Mouse (Mus musculus) CH12.LX (cell line): ENCODE measurements around the gene Six1. TPM values are rescaled to one million over a fixed set of nuclear protein-coding genes. Genes with fewer than 3 reads are reported as not detected.

ENCODE experiments used
- DNase-seq: peaks from one replicate; pipeline ENCODE4 v3.0.0-alpha.2; 2013; ENCODE audit errors: extremely low read depth
- H3K27ac ChIP-seq: 2 replicates; pipeline ENCODE4 v1.5.1; 2012; ENCODE audit warnings: low read depth, mild to moderate bottlenecking, control low read depth, moderate library complexity; ENCODE audit not compliant: insufficient read depth
- H3K27me3 ChIP-seq: replicated peaks from 2 replicates; pipeline ENCODE3; 2012; ENCODE audit warnings: inconsistent platforms
- H3K36me3 ChIP-seq, 2 experiments: replicated peaks in 1 of 2; 2 replicates each; pipeline versions ENCODE3 to v1.6.1; 2012; ENCODE audit warnings: inconsistent platforms in 1 of 2, low read length in 1 of 2, mild to moderate bottlenecking in 1 of 2, mixed read lengths in 1 of 2, moderate library complexity in 1 of 2; ENCODE audit not compliant: control insufficient read depth in 1 of 2, insufficient read depth in 1 of 2
- H3K4me1 ChIP-seq, 2 experiments: 2 replicates each; pipeline ENCODE4 v1.6.1; 2012; ENCODE audit warnings: inconsistent platforms in 1 of 2, moderate library complexity in 1 of 2; ENCODE audit not compliant: insufficient read depth in 2 of 2, control insufficient read depth in 1 of 2
- H3K4me2 ChIP-seq: 2 replicates; pipeline ENCODE4 v1.6.1; 2012; ENCODE audit warnings: low read depth, mild to moderate bottlenecking, control low read depth; ENCODE audit not compliant: poor library complexity, insufficient read depth, severe bottlenecking
- H3K4me3 ChIP-seq, 3 experiments: fragments of 150-350 bp in 1 of 3; sonication (generic) in 1 of 3; replicated peaks in 1 of 3; 2 replicates each; pipeline versions ENCODE3 to v1.5.1; 2011 to 2012; ENCODE audit warnings: low read depth in 2 of 3, low read length in 2 of 3, mild to moderate bottlenecking in 2 of 3, moderate library complexity in 2 of 3, control low read depth in 1 of 3, improper control_type of control experiment in 1 of 3, inconsistent platforms in 1 of 3, mixed read lengths in 1 of 3; ENCODE audit not compliant: poor library complexity in 1 of 3
- H3K79me2 ChIP-seq: replicated peaks from 2 replicates; pipeline ENCODE4 v1.6.1; 2012; ENCODE audit warnings: mild to moderate bottlenecking, moderate library complexity; ENCODE audit not compliant: control insufficient read depth, poor library complexity, insufficient read depth, severe bottlenecking; ENCODE audit errors: extremely low read depth
- H3K9ac ChIP-seq: 2 replicates; pipeline ENCODE4 v1.6.1; 2012; ENCODE audit warnings: low read depth, mild to moderate bottlenecking, control low read depth, moderate library complexity; ENCODE audit not compliant: insufficient read depth
- H3K9me3 ChIP-seq: replicated peaks from 2 replicates; pipeline ENCODE3; 2012; ENCODE audit warnings: low read length, inconsistent platforms, mixed read lengths
- BHLHE40 ChIP-seq: IDR thresholded peaks from 2 replicates; pipeline ENCODE4 v1.6.1; 2011; ENCODE audit warnings: mild to moderate bottlenecking, low read depth, low read length, improper control_type of control experiment
- CHD2 ChIP-seq: IDR thresholded peaks from 2 replicates; pipeline ENCODE4 v1.6.1; 2011; ENCODE audit warnings: low read length, improper control_type of control experiment
- CTCF ChIP-seq, 2 experiments: IDR thresholded peaks in 1 of 2; conservative IDR thresholded peaks in 1 of 2; 2 replicates each; pipeline ENCODE4 v1.5.1; 2011 to 2012; ENCODE audit warnings: low read depth in 2 of 2, low read length in 2 of 2, improper control_type of control experiment in 1 of 2, inconsistent platforms in 1 of 2, mild to moderate bottlenecking in 1 of 2, moderate library complexity in 1 of 2
- ELF1 ChIP-seq: IDR thresholded peaks from 2 replicates; pipeline ENCODE4 v1.6.1; 2014; ENCODE audit warnings: low read depth, mild to moderate bottlenecking, inconsistent platforms, low read length, improper control_type of control experiment
- EP300 ChIP-seq: IDR thresholded peaks from 2 replicates; pipeline ENCODE4 v1.6.1; 2011; ENCODE audit warnings: low read length, improper control_type of control experiment
- ETS1 ChIP-seq: conservative IDR thresholded peaks from 2 replicates; pipeline ENCODE4 v1.6.1; 2012; ENCODE audit warnings: low read depth, mild to moderate bottlenecking, inconsistent platforms, low read length, improper control_type of control experiment, moderate library complexity
- GABPA ChIP-seq: IDR thresholded peaks from 2 replicates; pipeline ENCODE4 v1.6.1; 2012; ENCODE audit warnings: low read depth, low read length, improper control_type of control experiment, inconsistent platforms; ENCODE audit not compliant: insufficient replicate concordance
- IRF4 ChIP-seq: IDR thresholded peaks from 2 replicates; pipeline ENCODE4 v1.6.1; 2014; ENCODE audit warnings: low read depth, mild to moderate bottlenecking, inconsistent platforms, low read length, improper control_type of control experiment
- JUN ChIP-seq: IDR thresholded peaks from 2 replicates; pipeline ENCODE4 v1.6.1; 2011; ENCODE audit warnings: low read depth, mild to moderate bottlenecking, low read length, improper control_type of control experiment, moderate library complexity; ENCODE audit not compliant: insufficient read depth
- JUND ChIP-seq: conservative IDR thresholded peaks from 2 replicates; pipeline ENCODE4 v1.6.1; 2011; ENCODE audit warnings: low read depth, low read length, improper control_type of control experiment
- KAT2A ChIP-seq: IDR thresholded peaks from 2 replicates; pipeline ENCODE4 v1.6.1; 2012; ENCODE audit warnings: low read length, improper control_type of control experiment, inconsistent platforms; ENCODE audit not compliant: insufficient replicate concordance
- MAFK ChIP-seq: IDR thresholded peaks from 2 replicates; pipeline ENCODE4 v1.6.1; 2011; ENCODE audit warnings: low read length, improper control_type of control experiment; ENCODE audit not compliant: insufficient replicate concordance
- MAZ ChIP-seq: IDR thresholded peaks from 2 replicates; pipeline ENCODE4 v1.6.1; 2012; ENCODE audit warnings: low read depth, mild to moderate bottlenecking, inconsistent platforms, low read length, improper control_type of control experiment, moderate library complexity
- MEF2A ChIP-seq: IDR thresholded peaks from 2 replicates; pipeline ENCODE4 v1.6.1; 2014; ENCODE audit warnings: low read depth, mild to moderate bottlenecking, inconsistent platforms, low read length, improper control_type of control experiment, borderline replicate concordance
- MXI1 ChIP-seq: IDR thresholded peaks from 2 replicates; pipeline ENCODE4 v1.6.1; 2011; ENCODE audit warnings: mild to moderate bottlenecking, low read depth, low read length, improper control_type of control experiment
- MYC ChIP-seq: IDR thresholded peaks from 2 replicates; pipeline ENCODE4 v1.6.1; 2011; ENCODE audit warnings: low read depth, mild to moderate bottlenecking, improper control_type of control experiment, low read length
- NELFE ChIP-seq: IDR thresholded peaks from 2 replicates; pipeline ENCODE4 v1.6.1; 2011; ENCODE audit warnings: low read depth, low read length, improper control_type of control experiment
- POLR2AphosphoS2 ChIP-seq: IDR thresholded peaks from 2 replicates; pipeline ENCODE4 v1.6.1; 2011; ENCODE audit warnings: low read depth, low read length, improper control_type of control experiment
- RAD21 ChIP-seq: IDR thresholded peaks from 2 replicates; pipeline ENCODE4 v1.6.1; 2011; ENCODE audit warnings: low read depth, mild to moderate bottlenecking, low read length, improper control_type of control experiment, moderate library complexity
- SMC3 ChIP-seq: IDR thresholded peaks from 2 replicates; pipeline ENCODE4 v1.6.1; 2011; ENCODE audit warnings: low read depth, low read length, improper control_type of control experiment
- TBP ChIP-seq: conservative IDR thresholded peaks from 2 replicates; pipeline ENCODE4 v1.6.1; 2011; ENCODE audit warnings: low read depth, low read length, improper control_type of control experiment
- TCF12 ChIP-seq: IDR thresholded peaks from 2 replicates; pipeline ENCODE4 v1.6.1; 2014; ENCODE audit warnings: low read depth, mild to moderate bottlenecking, inconsistent platforms, low read length, improper control_type of control experiment
- UBTF ChIP-seq: IDR thresholded peaks from 2 replicates; pipeline ENCODE4 v1.6.1; 2012; ENCODE audit warnings: low read depth, mild to moderate bottlenecking, inconsistent platforms, low read length, improper control_type of control experiment, moderate library complexity
- USF1 ChIP-seq: IDR thresholded peaks from 2 replicates; pipeline ENCODE4 v1.6.1; 2014; ENCODE audit warnings: low read depth, mild to moderate bottlenecking, inconsistent platforms, low read length, improper control_type of control experiment
- ZC3H11A ChIP-seq: IDR thresholded peaks from 2 replicates; pipeline ENCODE4 v1.6.1; 2012; ENCODE audit warnings: low read depth, mild to moderate bottlenecking, inconsistent platforms, low read length, improper control_type of control experiment
- ZMIZ1 ChIP-seq: IDR thresholded peaks from 2 replicates; pipeline ENCODE4 v1.6.1; 2012; ENCODE audit warnings: low read depth, mild to moderate bottlenecking, inconsistent platforms, low read length, improper control_type of control experiment
- ZNF384 ChIP-seq: IDR thresholded peaks from 2 replicates; pipeline ENCODE4 v1.6.1; 2012; ENCODE audit warnings: low read depth, low read length, improper control_type of control experiment, inconsistent platforms
- dilution Hi-C: fragments of 300-500 bp; cut with MboI; formaldehyde crosslinking; loops from 2 replicates; pipeline ENCODE4 v1.14.3; 2020; ENCODE audit warnings: low sequenced_read_pairs; ENCODE audit not compliant: extremely low pct_unique_long_range_greater_than_20kb, extremely low pct_ligation_motif_present
- in situ Hi-C: fragments of 300-500 bp; cut with MboI; formaldehyde crosslinking; loops from 3 replicates; pipeline ENCODE4 v1.14.3; 2019; ENCODE audit warnings: low sequenced_read_pairs, low pct_ligation_motif_present, low pct_unique_long_range_greater_than_20kb, mixed read lengths
- polyA plus RNA-seq: library from polyadenylated mRNA; unstranded; fragments of >175 nt; gene quantifications from 2 replicates; pipeline ENCODE4 v1.2.1, GENCODE M21; 2012; ENCODE audit warnings: low read depth; ENCODE audit not compliant: insufficient read length
- total RNA-seq, 2 experiments: library from RNA; depleted of rRNA; stranded (reverse); fragments of 300-350 nt in 1 of 2; fragments of >200 nt in 1 of 2; gene quantifications; 2 replicates each; pipeline ENCODE4 v1.2.3; 2012 to 2014

Gene Six1
- total and polyA plus RNA-seq, 3 experiments = 7.9 to 16.5 (median 9.5) TPM

DNA sequence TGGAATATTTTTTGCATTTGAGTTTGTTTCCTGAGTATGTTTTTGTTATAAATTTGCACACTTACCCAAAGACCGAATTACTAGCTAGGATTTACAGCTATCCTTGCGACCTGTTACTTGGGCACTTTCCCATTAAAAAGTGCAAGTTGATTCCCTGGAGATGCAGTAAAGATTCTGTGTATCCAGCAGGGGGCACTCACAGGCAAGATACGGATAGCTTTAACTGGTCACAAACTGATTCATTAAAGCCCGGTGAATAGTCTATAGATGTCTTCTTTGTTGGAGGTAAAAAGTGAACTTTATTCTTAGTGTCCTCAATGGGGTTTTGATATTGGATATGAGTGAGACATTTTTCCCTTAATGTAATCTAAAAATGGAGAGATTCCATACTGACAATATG, 32.7 kb downstream of the Six1 start:
- no peak overlapping the region for H3K4me3 ChIP-seq
- in situ Hi-C loops = loop anchor here (10.0 kb wide), 1 partner anchor 434 kb away; no protein-coding TSS in a partner anchor
- TF ChIP-seq MAFK (0 out of 2 replicates have a peak, but pooled peaks have one; percentile 11), SMC3 (peak; percentile 92), ZC3H11A (peak; percentile 68), RAD21 (peak; percentile 96), ZMIZ1 (no peak), IRF4 (peak; percentile 56), CTCF (conservative IDR thresholded peaks at IDR 0.05 in 1 of 2, IDR thresholded peaks at IDR 0.05 in 1 of 2; ENCODE audit: low read depth in 2 of 2, low read length in 2 of 2) (peak; percentile 38 to 88; a peak in 3 of 4 replicates), ZNF384 (no peak)

DNA sequence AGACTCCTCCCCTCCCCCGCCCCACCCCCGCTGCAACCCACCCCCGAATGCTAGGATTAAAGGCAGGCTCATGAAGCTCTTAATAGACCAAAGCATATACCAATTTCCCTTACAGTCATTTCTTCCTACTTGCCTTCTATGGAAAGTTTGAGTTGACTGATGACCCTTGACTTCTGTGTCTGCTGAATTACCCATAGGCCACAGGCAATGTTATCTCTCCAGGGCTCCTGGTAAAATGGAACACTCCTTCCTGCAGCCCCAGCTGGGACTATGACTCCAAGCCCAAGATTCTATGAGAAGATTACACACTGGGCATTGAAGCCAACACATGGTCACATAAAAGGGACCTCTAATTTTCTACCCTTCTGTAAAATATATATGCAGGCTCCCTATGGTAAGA, 33.3 kb downstream of the Six1 start:
- peaks cover 5% of the 10 kb centered on the region for H3K9me3 ChIP-seq
- no peak overlapping the region; the same call in 1 of the 2 replicates for H3K9ac ChIP-seq
- dilution Hi-C loops = no loop called here
- H3K79me2 ChIP-seq = no peaks in the 10 kb centered on the region
- in situ Hi-C loops = loop anchor here (10.0 kb wide), 1 partner anchor 434 kb away; no protein-coding TSS in a partner anchor
- H3K27ac ChIP-seq = no peak overlapping the region
- H3K36me3 ChIP-seq = no peaks in the 10 kb centered on the region
- peak overlapping the region; percentile 18; the same call in 1 of the 2 replicates for H3K4me2 ChIP-seq
- no peak for TF ChIP-seq KAT2A
- no peak for TF ChIP-seq TBP
- TF ChIP-seq POLR2AphosphoS2 = no peak
- no peak for TF ChIP-seq CHD2
- no peak for TF ChIP-seq MXI1
- no peak for TF ChIP-seq UBTF
- no peak for TF ChIP-seq GABPA
- no peak for TF ChIP-seq USF1
- TF ChIP-seq JUND = peak; percentile 76
- TF ChIP-seq SMC3 = no peak
- no peak for TF ChIP-seq ZNF384
- TF ChIP-seq NELFE = no peak
- TF ChIP-seq IRF4 = peak; percentile 44; the same call in 1 of the 2 replicates
- TF ChIP-seq EP300 = peak; percentile 77
- no peak for TF ChIP-seq ELF1
- peak; percentile 28; the same call in 1 of the 2 replicates for TF ChIP-seq TCF12
- TF ChIP-seq MEF2A = peak; percentile 35; the same call in 1 of the 2 replicates
- TF ChIP-seq CTCF (conservative IDR thresholded peaks at IDR 0.05 in 1 of 2, IDR thresholded peaks at IDR 0.05 in 1 of 2; ENCODE audit: low read depth in 2 of 2, low read length in 2 of 2) = no peak
- peak; percentile 46; the same call in 1 of the 2 replicates for TF ChIP-seq JUN
- TF ChIP-seq MAZ = no peak
- TF ChIP-seq MYC = no peak
- peak; percentile 53 for TF ChIP-seq ETS1
- 0 out of 2 replicates have a peak, but pooled peaks have one; percentile 11 for TF ChIP-seq BHLHE40
- DNase-seq = peak; percentile 55
- H3K4me3 ChIP-seq = no peak overlapping the region
- peaks cover 10 to 50% of the 10 kb centered on the region in 2 experiments for H3K4me1 ChIP-seq
- no peaks in the 10 kb centered on the region for H3K27me3 ChIP-seq

More for the DNA sequence above, 32.7 kb downstream of the Six1 start:
- dilution Hi-C loops = no loop called here
- no peaks in the 10 kb centered on the region for H3K36me3 ChIP-seq
- H3K79me2 ChIP-seq = no peaks in the 10 kb centered on the region
- DNase-seq = peak; percentile 79
- H3K4me2 ChIP-seq = no peak overlapping the region
- no peak overlapping the region for H3K27ac ChIP-seq
- no peak overlapping the region; the same call in 1 of the 2 replicates for H3K9ac ChIP-seq
- peaks cover 2% of the 10 kb centered on the region for H3K9me3 ChIP-seq
- H3K27me3 ChIP-seq = no peaks in the 10 kb centered on the region
- H3K4me1 ChIP-seq = peaks cover 10 to 46% of the 10 kb centered on the region in 2 experiments
